Mouse (Mus musculus) right cerebral cortex, adult 2 months (tissue): ENCODE data around the gene Fam178b.
A peak's percentile ranks its signal among the peaks of the same experiment; 100 is the strongest.

Source experiments
- DNase-seq, 2 experiments: peaks; one replicate each; pipeline ENCODE4 v3.0.0; 2021 to 2022; ENCODE audit warnings: low spot score in 2 of 2

Fam178b gene

GRCm38 (mm10) chr1:36588476-36589450 is 94.2 kb downstream of the Fam178b start:
- DNase-seq, result no peak

GRCm38 (mm10) chr1:36587860-36588259 is 95.1 kb downstream of the Fam178b start:
- no peak for DNase-seq

GRCm38 (mm10) chr1:36586288-36586687 is 96.7 kb downstream of the Fam178b start:
- DNase-seq, result no peak

- no peak for DNase-seq
Observed at GRCm38 (mm10) chr1:36583408-36584116, 99.4 kb downstream of the Fam178b start.

GRCm38 (mm10) chr1:36582211-36582610 is 100.8 kb downstream of the Fam178b start:
- no peak for DNase-seq

- no peak for DNase-seq
Observed at GRCm38 (mm10) chr1:36581260-36581659, 101.7 kb downstream of the Fam178b start.

- DNase-seq, result peak; percentile 29 to 53
Observed at GRCm38 (mm10) chr1:36580384-36581207, 102.4 kb downstream of the Fam178b start.

- DNase-seq, result no peak
Observed at GRCm38 (mm10) chr1:36579974-36580383, 103.0 kb downstream of the Fam178b start.

- DNase-seq, result no peak
Observed at GRCm38 (mm10) chr1:36576991-36577675, 105.8 kb downstream of the Fam178b start.

- no peak for DNase-seq
Observed at GRCm38 (mm10) chr1:36575347-36575746, 107.6 kb downstream of the Fam178b start.

GRCm38 (mm10) chr1:36574196-36574955 is 108.6 kb downstream of the Fam178b start:
- no peak for DNase-seq

GRCm38 (mm10) chr1:36573524-36573923 is 109.5 kb downstream of the Fam178b start:
- DNase-seq, result no peak

GRCm38 (mm10) chr1:36572709-36573108 is 110.3 kb downstream of the Fam178b start:
- DNase-seq, result no peak

- no peak for DNase-seq
Observed at GRCm38 (mm10) chr1:36572140-36572700, 110.8 kb downstream of the Fam178b start.

GRCm38 (mm10) chr1:36571627-36572026 is 111.4 kb downstream of the Fam178b start:
- no peak for DNase-seq

- no peak for DNase-seq
Observed at GRCm38 (mm10) chr1:36570320-36570719, 112.7 kb downstream of the Fam178b start.

GRCm38 (mm10) chr1:36569694-36570276 is 113.2 kb downstream of the Fam178b start:
- DNase-seq, result no peak

- no peak for DNase-seq
Observed at GRCm38 (mm10) chr1:36568776-36569175, 114.2 kb downstream of the Fam178b start.

GRCm38 (mm10) chr1:36567818-36568603 is 115.0 kb downstream of the Fam178b start:
- no peak for DNase-seq
